Mouse (Mus musculus): ENCODE measurements around the gene Stmn1.
"Not testable (repeated sequence)": the region's sequence is repeated elsewhere in the genome, so short reads cannot be mapped to it uniquely, and the experiment has no call there.

Stmn1 gene

DNA sequence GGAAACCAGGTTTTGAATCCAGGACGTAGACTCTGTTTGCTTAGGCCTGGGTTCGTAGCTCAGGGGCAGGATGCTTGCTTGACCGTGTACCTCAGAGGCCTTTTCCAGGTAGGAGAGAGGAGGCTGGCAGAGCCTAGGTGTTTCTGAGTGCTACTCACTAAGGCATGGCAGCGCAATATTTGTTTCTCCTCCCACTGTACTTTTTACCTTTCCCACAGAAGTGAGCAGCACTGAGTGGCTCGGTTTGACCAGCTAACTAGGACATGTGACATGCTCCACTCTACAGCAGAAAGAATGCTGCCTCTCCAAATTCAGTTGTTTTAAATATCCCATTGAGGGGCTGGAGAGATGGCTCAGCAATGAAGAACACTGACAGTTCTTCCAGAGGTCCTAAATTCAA, 20.1 kb downstream of the Stmn1 start:
- DNase-seq: no peak

DNA sequence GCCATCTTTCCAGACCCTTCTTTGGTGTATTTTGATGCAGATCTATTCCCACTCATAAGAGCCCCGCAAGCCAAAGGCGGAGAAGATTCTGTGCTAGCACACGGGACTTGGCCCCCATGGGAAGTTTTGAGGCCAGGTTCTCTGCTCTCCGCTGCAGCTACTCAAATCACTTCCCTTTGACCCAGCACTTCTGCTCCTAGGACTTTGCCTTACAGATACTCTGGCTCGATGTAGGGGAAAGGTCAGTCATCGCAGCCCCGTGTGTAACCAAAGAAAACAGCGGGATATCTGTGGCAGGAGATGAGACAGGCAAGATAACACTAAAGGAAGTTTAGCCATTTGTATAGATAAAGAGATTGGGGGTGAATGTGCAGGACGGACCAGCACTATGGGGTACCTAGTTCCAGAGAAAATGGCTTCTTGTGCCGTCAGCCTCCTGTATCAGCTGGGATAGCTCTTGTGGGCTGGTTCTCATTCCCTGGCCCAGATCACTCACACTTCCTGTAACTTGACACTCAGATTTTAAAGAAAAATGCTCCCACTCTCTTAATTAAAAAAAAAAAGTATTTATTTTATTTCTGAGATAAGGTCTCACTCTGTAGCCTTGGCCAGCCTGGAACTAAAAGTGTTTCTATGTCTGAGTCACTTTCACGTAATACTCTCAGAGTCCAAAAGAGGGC, 22.0 kb downstream of the Stmn1 start:
- no peak for DNase-seq

DNA sequence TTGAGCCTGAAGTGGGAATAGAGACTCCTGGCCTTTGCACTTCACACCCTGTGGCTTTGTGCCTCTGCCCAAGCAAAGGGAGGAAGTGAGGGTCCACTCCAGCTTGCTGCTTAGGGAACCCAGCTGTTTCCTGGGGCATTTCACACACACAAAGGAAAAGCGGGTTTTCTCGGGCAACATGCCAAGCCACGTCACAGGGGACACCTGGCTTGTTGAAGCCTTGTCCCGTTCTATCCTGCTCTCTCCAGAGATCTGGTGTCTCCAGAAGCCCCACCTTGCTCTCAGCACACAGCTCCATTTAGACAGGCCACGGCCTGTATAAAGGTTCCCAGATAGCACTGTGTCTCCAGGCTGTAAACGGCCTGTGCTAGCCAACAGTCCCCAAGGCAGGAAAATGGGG, 23.6 kb downstream of the Stmn1 start:
- DNase-seq: no peak

DNA sequence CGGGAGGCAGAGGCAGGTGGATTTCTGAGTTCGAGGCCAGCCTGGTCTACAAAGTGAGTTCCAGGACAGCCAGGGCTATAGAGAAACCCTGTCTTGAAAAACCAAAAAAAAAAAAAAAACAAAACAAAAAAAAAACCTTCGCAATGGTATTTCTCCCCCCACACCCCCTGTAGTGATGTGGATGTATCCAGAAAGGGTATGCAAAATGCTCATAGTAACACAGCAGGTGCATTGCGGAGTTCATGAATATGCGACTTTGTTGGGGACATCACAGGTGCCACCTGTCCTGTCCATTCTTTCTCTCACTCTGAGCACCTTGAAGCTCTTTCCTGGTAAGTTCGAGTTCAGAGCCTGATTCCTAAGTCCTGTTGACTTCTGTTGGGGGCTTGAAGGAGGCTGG, 26.0 kb downstream of the Stmn1 start:
- not testable (repeated sequence) for DNase-seq

DNA sequence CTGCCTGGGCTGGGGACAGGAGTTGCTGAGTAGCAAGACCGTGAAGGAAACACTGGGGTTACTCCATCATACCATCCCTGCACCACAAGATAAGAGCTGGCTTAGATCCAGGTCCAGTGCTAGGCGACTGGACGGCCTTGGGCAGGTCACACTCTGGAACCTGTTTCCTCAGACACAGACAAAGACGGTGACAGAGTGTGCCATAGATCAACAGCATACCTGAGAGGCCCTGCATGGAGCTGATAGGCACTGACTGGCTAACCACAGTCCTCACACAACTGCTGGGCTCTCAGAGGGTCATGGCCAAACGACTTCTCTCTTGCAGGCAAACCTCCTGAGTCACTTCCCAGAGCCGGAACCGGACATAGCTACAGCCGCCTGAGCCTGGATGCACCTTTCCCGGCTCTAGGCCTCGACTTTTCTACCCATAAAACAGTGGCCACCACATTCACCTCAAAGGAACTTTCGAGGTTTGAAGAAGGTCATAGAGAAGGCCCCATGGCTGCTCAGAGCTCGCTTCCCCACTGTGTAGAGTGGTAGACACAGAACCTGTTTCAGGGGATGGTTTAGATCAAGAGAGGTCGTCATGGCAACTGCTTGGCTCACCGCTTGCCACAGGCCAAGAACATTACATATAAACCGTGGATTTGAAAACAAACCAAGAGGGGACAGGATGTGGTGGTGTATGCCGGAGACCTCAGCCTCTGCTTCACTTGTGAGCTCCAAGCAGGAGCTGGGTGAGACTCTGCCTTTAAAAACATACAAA, 26.8 kb downstream of the Stmn1 start:
- DNase-seq: no peak

DNA sequence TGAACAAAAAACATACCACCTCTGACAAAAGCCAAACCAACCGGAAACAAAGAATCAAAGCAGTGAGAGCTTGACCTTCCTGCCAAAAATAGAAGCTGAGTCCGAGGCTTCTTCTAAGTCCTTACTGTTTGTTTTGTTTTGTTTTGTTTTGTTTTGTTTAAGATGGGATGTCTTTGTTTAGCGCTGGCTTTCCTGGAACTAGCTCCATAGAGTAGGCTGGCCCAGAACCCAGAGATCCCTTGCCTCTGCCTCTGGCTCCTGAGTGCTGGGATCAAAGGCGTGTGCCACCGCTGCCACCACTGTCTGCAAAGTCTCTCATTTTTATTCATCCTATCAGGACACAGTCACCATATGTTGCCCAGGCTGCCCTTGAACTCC, 27.4 kb downstream of the Stmn1 start:
- DNase-seq: no peak

DNA sequence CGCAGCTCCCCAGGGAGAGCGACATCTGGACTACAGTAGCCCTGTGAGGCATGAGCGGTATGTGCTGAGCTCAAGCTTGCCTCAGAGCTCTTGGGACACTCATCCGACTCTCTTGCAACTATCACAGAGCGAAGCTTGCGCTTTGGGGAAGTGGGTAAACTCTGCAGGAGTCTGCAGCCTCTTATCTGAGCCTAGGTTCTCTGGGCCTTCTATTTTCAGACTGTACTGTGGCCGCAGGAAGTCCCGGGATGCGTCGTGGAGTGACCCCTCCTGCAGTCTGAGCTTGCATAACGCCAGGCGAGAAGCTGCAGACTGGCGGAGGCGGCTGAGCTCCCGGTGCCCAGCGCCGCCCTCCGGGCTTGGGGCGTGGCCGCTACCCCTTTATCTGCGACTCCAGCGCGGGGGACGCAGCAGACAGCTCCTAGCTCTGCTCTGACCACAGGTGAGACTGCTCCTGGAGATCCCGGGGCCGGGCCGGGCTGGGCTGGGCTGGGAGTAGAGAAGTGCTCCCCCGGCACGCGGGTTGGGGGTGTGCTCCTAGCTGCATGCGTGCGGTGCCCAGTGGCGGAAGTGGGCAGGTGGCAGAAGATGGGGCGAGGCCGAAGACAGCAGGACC, 28.6 kb downstream of the Stmn1 start, which contains the start of gene Paqr7:
Gene Paqr7, plus strand, starts transcription at position 103 of the 616 bp plus-strand sequence.
- DNase-seq: peak; percentile 88

DNA sequence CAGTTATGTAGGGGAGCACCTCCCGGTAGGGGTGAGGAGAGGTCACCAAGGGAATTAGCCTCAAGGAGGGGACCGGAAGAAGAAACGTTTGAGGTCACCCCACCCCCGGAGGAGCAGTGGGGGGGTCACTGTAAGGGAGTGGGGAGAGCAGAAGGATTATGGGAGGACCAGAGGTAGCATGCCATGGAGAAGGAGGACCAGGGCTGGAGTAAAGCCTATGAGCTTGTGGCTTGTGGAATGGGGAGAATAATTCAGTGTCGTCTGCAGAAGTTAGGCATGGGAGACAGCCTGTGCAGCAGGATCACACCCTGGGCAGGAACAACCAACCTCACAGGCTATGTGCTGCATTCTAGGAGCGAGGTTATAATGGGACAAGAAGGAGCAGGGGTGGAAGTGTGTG, 29.1 kb downstream of the Stmn1 start:
- DNase-seq: no peak

DNA sequence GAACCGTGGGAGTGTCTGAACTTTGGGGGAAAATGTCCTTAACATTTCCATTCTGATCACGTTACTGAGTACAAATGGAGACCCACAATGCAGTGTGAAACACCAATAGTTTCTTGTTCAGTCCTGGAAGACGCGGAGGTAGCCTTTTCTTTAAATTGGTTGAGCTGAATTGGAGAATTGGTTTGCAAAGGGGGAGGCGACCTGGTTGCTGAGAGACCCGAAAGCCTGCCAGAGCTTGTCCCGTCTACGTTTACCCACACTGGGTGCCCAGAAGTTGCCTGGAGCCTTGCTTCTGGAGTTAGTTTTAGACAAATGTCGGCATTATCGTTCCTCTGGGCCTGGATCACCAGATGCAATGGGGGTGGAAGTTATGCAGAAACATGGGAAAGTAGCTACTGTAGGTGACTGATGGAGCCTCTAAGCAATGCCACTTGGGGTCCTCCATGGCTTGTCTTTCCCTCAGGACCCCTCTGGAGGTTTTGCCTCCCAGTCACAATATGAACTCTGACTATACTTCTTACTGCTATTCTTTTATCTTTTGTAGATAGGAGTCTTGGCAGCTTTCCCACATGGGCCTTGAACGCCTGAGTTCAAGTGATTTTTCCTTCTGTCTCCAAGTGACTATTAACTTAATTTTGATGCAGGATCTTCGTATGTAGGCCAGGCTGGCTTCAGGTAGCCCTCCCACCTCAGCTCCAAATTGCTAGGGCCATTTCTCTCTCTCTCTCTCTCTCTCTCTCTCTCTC, 30.0 kb downstream of the Stmn1 start:
- peak; percentile 54 for DNase-seq

DNA sequence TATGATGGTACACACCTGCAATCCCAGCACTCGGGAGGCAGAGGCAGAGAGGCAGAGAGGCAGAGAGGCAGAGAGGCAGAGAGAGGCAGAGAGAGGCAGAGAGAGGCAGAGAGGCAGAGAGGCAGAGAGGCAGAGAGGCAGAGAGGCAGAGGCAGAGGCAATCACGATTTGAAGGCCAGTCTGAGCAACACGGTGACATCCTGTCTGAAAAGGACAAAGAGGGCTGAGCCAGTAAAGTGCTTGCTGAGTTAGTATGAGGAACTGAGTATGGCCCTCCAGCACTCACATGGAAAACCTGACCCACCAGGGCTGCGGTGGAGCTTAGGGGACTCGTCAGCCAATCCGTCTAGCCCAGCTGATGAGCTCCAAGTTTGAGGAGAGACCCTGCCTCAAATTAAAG, 30.9 kb downstream of the Stmn1 start:
- not testable (repeated sequence) for DNase-seq

DNA sequence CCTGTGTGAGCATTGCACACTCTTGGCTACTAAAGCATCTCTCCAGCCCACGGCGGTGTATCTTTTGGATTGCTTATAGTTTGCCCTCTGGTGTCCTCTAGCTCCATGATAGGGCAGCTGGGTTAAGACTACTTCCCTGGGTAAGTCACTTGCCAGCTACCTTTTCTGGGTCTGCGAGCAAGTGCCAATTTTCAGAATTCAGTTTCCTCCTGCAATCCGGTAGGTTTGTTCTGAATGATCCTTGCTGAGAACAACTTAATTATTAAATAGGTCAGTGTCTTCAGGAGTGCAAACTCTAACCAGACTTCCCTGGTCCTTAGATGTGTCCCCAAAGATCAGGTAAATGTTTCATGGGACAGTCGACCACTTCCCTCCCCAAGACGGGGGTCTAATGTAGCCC, 33.0 kb downstream of the Stmn1 start:
- DNase-seq: no peak

DNA sequence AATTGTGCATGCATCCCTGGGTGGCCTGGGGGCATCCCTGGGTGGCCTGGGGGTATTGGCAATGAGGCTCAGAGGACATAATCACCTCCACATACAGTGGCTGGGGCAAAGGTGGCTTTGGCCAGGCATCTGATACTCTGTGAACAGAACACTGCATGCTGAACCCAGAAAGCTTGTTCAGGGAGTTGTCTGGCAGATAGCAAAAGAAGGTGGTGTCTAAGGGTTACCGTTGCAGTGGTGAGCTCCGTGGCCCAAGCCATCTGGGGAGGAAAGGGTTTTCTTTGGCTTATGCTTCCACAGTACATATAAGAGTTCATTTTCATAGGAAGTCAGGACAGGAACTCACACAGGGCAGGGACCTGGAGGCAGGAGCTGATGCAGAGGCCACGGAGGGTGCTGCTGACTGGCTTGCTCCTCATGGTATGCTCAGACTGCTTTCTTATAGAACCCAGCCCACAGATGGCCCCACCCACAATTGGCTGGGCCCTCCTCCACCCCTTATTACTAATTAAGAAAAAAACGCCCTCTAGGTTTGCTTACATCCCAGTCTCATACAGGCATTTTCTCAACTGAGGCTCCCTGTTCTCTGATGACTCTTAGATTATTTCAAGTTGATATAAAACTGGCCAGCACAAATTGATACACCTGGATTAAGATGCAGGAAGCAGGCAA, 35.7 kb downstream of the Stmn1 start:
- no peak for DNase-seq

DNA sequence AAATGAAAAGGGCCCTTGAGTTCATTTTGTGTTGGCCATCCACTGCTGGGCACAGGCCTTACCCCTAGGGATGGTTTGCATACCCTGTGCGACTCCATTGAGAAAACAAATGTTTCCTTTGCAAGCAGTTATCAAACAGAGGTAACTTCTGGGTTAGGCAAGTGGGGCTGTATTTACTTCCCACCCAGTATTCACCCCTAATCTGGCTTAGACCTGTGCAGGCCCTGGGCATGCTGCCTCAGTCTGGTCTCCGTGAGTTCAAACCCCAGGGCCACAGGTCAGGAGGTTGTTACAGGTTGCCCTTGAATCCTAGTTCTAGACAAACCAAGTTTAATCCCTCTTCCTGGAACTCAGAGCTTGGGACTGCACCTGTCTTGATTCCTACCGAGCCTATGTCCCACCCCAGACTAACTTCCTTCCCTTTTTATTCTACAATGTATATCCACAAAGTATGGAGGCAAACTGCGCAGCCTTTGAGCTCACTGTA, 37.2 kb downstream of the Stmn1 start:
- DNase-seq: no peak

DNA sequence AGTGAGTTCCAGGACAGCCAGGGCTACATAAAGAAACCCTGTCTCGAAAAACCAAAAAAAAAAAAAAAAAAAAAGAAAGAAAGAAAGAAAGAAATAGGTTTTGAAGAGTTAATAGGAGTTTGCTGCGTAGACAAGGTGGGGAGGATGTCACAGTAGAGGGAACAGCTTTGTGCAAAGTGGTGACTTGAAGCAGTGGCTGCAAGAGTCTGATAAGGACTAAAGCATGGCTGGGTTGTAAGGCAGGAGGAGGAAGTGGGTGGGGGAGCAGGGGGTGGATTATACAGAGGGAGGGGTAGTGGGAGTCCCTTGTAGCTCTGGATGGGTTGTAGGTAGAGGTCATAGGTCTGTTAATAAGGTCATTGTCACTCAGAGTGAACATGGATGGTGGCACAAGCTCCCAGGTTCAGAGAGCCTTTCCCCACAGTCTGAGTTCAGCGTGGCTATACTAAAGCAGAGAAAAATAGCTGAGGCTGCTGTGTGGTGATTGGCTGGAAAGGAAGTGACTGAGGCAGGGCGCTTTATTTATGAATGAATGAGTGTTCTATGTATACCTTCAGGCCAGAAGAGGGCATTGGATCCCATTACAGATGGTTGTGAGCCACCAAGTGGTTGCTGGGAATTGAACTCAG, 38.0 kb downstream of the Stmn1 start:
- no peak for DNase-seq

DNA sequence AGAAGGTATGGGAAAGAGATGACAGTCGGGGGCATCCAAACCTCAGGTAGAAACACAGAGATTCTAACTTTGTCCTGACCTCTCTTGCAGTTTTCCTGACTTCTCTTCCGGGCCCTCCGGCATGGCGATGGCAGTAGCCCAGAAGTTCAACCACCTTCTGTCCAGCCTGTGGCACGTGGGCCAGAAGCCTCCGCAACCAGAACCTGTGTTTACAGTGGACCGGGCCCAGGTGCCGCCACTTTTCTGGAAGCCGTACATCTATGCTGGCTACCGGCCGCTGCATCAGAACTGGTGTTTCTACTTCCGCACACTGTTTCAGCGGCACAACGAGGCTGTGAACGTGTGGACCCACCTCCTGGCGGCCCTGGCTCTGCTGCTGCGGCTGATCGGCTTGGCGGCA, 38.6 kb downstream of the Stmn1 start:
- no peak for DNase-seq

DNA sequence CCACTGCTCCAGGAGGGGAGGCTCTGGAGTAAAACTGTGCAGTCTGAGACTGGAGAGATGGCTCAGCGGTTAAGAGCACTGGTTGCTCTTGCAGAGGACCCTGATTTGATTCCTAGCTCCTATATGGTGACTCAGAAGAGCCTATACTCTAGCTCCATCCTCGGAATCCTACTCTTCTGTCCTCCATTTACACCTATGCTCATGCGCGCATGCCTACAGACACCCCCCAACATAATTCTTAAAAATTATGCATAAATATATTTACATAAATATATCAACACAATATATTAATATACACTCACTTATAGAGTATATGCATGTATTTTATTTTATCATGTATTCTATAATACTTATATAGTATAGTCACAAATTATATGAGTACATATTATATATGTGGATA, 42.3 kb downstream of the Stmn1 start:
- DNase-seq: no peak

DNA sequence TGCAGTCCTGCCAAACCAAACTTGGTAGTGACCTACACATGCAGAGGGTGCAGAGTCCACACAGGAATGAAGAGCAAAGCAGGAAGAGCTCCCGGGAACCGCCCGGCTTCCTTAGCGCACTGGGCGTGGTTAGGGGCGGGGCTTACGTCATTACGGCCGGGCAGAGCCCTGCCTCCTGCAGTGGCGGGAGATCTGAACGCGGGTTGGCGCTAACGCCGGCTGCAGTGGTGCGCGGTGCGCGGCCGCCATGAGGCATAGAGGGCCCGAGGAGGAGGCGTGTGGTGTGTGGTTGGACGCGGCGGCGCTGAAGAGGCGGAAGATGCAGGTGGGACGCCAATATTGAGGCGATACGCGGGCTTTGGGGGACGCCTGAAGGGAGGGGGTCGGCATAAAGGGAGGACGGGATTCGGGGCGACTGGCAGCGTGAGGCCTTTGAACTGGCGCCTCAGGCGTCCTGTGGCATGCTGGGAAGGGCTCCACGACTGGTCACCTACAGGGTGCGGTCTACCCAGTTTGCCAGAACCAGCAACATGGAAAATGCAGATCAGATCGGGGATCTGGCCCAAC, 42.8 kb downstream of the Stmn1 start, which contains the start of gene Aunip:
Gene Aunip, plus strand, starts transcription at position 155 of the 567 bp plus-strand sequence.
- DNase-seq: peak; percentile 84

DNA sequence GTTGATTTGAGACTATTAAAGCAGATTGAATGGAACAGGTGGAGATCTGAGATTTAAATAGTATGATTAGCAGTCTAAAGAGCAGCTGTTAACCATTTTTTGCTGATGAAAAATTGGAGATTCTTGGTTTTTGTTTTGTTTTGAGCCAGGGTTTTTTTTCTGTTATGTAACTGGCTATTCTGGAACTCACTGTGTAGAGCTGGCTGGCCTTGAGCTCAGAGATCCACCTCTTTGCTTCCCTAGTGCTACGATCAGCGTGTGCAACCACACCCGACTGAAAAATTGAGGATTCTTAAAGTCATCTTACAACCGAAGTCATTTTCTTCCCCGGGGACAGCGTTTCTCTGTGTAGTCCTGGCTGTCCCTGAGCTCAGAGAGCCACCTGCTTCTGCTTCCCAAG, 43.6 kb downstream of the Stmn1 start:
- no peak for DNase-seq

DNA sequence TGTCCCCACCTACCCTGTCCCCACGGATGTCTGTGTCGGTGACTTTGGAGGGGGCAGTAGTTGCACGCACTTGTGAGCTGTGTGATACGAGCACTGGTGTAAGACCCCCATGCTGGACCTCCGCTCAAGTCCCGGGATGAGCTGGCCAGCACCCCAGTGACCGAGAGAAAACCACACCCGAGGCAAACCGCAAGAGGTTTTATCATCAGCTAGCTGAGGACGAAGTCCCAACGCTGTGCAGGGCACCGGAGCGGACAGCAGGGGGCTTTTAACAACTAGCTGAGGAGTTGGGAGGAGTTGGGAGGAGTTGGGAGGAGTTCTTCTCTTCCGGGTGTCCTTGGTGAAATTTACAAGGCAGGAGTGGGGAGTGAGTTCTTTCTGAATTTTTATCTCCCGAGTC, 44.7 kb downstream of the Stmn1 start:
- DNase-seq: peak; percentile 36

DNA sequence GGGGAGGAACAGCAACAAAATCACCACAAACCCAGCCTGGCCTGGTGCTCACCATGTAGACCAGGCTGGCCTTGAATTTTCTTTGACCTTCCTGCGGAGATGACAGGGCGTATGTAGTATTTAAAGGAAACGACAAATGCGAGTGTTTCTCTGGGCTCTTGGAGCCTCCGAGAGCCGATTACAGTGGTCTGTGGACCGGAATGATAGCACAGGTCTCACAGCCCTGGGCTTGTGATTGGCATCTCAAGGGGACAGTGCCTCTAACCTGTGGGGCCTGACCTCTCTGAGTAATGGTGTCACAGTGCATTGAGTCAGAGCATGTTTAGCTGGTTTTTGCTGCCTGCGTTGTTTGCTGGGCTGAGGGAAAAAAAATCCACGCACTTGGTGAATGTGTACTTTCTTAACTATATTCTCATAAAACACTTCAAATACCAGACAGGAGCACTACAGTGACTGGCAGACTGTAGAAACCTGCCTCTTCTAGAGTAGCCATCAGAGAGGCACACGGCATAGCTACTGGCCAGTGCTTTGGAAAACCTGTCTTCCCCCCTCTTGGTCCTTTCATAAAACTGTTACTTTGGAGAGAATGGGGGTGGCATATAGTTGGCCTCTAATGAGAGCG, 46.3 kb downstream of the Stmn1 start:
- no peak for DNase-seq

DNA sequence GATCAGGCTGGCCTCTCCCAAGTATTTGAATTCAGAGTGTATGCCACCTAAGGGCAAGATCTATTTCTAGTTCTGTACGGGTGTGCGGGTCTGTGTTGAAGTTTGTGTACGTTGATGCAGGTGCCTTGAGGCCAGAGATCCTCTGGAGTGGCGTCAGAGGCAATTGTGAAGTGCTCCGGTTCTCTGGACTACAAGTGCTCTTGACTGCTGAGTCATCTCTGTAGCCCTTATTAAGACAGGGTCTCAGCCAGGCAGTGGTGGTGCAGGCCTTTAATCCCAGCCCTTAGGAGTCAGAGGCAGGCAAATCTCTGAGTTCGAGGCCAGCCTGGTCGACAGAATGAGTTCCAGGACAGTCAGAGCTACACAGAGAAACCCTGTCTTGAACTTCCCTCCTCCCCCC, 47.5 kb downstream of the Stmn1 start:
- no peak for DNase-seq

Measured in right cerebral cortex, adult 18-20 months (tissue).